Mouse (Mus musculus) CH12.LX (cell line): ENCODE measurements at regions not wholly inside any gene's neighbourhood (a gene's known extent, or its start where the extent isn't known, plus 50 kb on each side); places are given as distances from the start of the nearest gene placed in this dataset.

Experiments used
- DNase-seq: peaks from one replicate; pipeline ENCODE4 v3.0.0-alpha.2; 2013; ENCODE audit errors: extremely low read depth
- H3K27ac ChIP-seq: 2 replicates; pipeline ENCODE4 v1.5.1; 2012; ENCODE audit warnings: low read depth, mild to moderate bottlenecking, control low read depth, moderate library complexity; ENCODE audit not compliant: insufficient read depth
- H3K27me3 ChIP-seq: replicated peaks from 2 replicates; pipeline ENCODE3; 2012; ENCODE audit warnings: inconsistent platforms
- H3K36me3 ChIP-seq, 2 experiments: replicated peaks in 1 of 2; 2 replicates each; pipeline versions ENCODE3 to v1.6.1; 2012; ENCODE audit warnings: inconsistent platforms in 1 of 2, low read length in 1 of 2, mild to moderate bottlenecking in 1 of 2, mixed read lengths in 1 of 2, moderate library complexity in 1 of 2; ENCODE audit not compliant: control insufficient read depth in 1 of 2, insufficient read depth in 1 of 2
- H3K4me1 ChIP-seq, 2 experiments: 2 replicates each; pipeline ENCODE4 v1.6.1; 2012; ENCODE audit warnings: inconsistent platforms in 1 of 2, moderate library complexity in 1 of 2; ENCODE audit not compliant: insufficient read depth in 2 of 2, control insufficient read depth in 1 of 2
- H3K4me2 ChIP-seq: 2 replicates; pipeline ENCODE4 v1.6.1; 2012; ENCODE audit warnings: low read depth, mild to moderate bottlenecking, control low read depth; ENCODE audit not compliant: poor library complexity, insufficient read depth, severe bottlenecking
- H3K4me3 ChIP-seq, 3 experiments: fragments of 150-350 bp in 1 of 3; sonication (generic) in 1 of 3; replicated peaks in 1 of 3; 2 replicates each; pipeline versions ENCODE3 to v1.5.1; 2011 to 2012; ENCODE audit warnings: low read depth in 2 of 3, low read length in 2 of 3, mild to moderate bottlenecking in 2 of 3, moderate library complexity in 2 of 3, control low read depth in 1 of 3, improper control_type of control experiment in 1 of 3, inconsistent platforms in 1 of 3, mixed read lengths in 1 of 3; ENCODE audit not compliant: poor library complexity in 1 of 3
- H3K79me2 ChIP-seq: replicated peaks from 2 replicates; pipeline ENCODE4 v1.6.1; 2012; ENCODE audit warnings: mild to moderate bottlenecking, moderate library complexity; ENCODE audit not compliant: control insufficient read depth, poor library complexity, insufficient read depth, severe bottlenecking; ENCODE audit errors: extremely low read depth
- H3K9ac ChIP-seq: 2 replicates; pipeline ENCODE4 v1.6.1; 2012; ENCODE audit warnings: low read depth, mild to moderate bottlenecking, control low read depth, moderate library complexity; ENCODE audit not compliant: insufficient read depth
- H3K9me3 ChIP-seq: replicated peaks from 2 replicates; pipeline ENCODE3; 2012; ENCODE audit warnings: low read length, inconsistent platforms, mixed read lengths
- CHD2 ChIP-seq: IDR thresholded peaks from 2 replicates; pipeline ENCODE4 v1.6.1; 2011; ENCODE audit warnings: low read length, improper control_type of control experiment
- CTCF ChIP-seq, 2 experiments: IDR thresholded peaks in 1 of 2; conservative IDR thresholded peaks in 1 of 2; 2 replicates each; pipeline ENCODE4 v1.5.1; 2011 to 2012; ENCODE audit warnings: low read depth in 2 of 2, low read length in 2 of 2, improper control_type of control experiment in 1 of 2, inconsistent platforms in 1 of 2, mild to moderate bottlenecking in 1 of 2, moderate library complexity in 1 of 2
- EP300 ChIP-seq: IDR thresholded peaks from 2 replicates; pipeline ENCODE4 v1.6.1; 2011; ENCODE audit warnings: low read length, improper control_type of control experiment
- GABPA ChIP-seq: IDR thresholded peaks from 2 replicates; pipeline ENCODE4 v1.6.1; 2012; ENCODE audit warnings: low read depth, low read length, improper control_type of control experiment, inconsistent platforms; ENCODE audit not compliant: insufficient replicate concordance
- HCFC1 ChIP-seq: IDR thresholded peaks from 2 replicates; pipeline ENCODE4 v1.6.1; 2012; ENCODE audit warnings: low read depth, mild to moderate bottlenecking, inconsistent platforms, low read length, improper control_type of control experiment
- IRF4 ChIP-seq: IDR thresholded peaks from 2 replicates; pipeline ENCODE4 v1.6.1; 2014; ENCODE audit warnings: low read depth, mild to moderate bottlenecking, inconsistent platforms, low read length, improper control_type of control experiment
- KAT2A ChIP-seq: IDR thresholded peaks from 2 replicates; pipeline ENCODE4 v1.6.1; 2012; ENCODE audit warnings: low read length, improper control_type of control experiment, inconsistent platforms; ENCODE audit not compliant: insufficient replicate concordance
- MAFK ChIP-seq: IDR thresholded peaks from 2 replicates; pipeline ENCODE4 v1.6.1; 2011; ENCODE audit warnings: low read length, improper control_type of control experiment; ENCODE audit not compliant: insufficient replicate concordance
- MAX ChIP-seq: IDR thresholded peaks from 2 replicates; pipeline ENCODE4 v1.6.1; 2011; ENCODE audit warnings: low read length, improper control_type of control experiment
- MAZ ChIP-seq: IDR thresholded peaks from 2 replicates; pipeline ENCODE4 v1.6.1; 2012; ENCODE audit warnings: low read depth, mild to moderate bottlenecking, inconsistent platforms, low read length, improper control_type of control experiment, moderate library complexity
- MEF2A ChIP-seq: IDR thresholded peaks from 2 replicates; pipeline ENCODE4 v1.6.1; 2014; ENCODE audit warnings: low read depth, mild to moderate bottlenecking, inconsistent platforms, low read length, improper control_type of control experiment, borderline replicate concordance
- MXI1 ChIP-seq: IDR thresholded peaks from 2 replicates; pipeline ENCODE4 v1.6.1; 2011; ENCODE audit warnings: mild to moderate bottlenecking, low read depth, low read length, improper control_type of control experiment
- NELFE ChIP-seq: IDR thresholded peaks from 2 replicates; pipeline ENCODE4 v1.6.1; 2011; ENCODE audit warnings: low read depth, low read length, improper control_type of control experiment
- NRF1 ChIP-seq: IDR thresholded peaks from 2 replicates; pipeline ENCODE4 v1.6.1; 2014; ENCODE audit warnings: low read depth, mild to moderate bottlenecking, inconsistent platforms, low read length, improper control_type of control experiment, moderate library complexity
- POLR2A ChIP-seq: IDR thresholded peaks from 2 replicates; pipeline ENCODE4 v1.6.1; 2011; ENCODE audit warnings: low read depth, mild to moderate bottlenecking, improper control_type of control experiment, low read length
- POLR2AphosphoS2 ChIP-seq: IDR thresholded peaks from 2 replicates; pipeline ENCODE4 v1.6.1; 2011; ENCODE audit warnings: low read depth, low read length, improper control_type of control experiment
- RCOR1 ChIP-seq: conservative IDR thresholded peaks from 2 replicates; pipeline ENCODE4 v1.6.1; 2012; ENCODE audit warnings: low read depth, mild to moderate bottlenecking, inconsistent platforms, low read length, improper control_type of control experiment
- SIN3A ChIP-seq: IDR thresholded peaks from 2 replicates; pipeline ENCODE4 v1.6.1; 2012; ENCODE audit warnings: low read length, improper control_type of control experiment, inconsistent platforms
- TBP ChIP-seq: conservative IDR thresholded peaks from 2 replicates; pipeline ENCODE4 v1.6.1; 2011; ENCODE audit warnings: low read depth, low read length, improper control_type of control experiment
- ZC3H11A ChIP-seq: IDR thresholded peaks from 2 replicates; pipeline ENCODE4 v1.6.1; 2012; ENCODE audit warnings: low read depth, mild to moderate bottlenecking, inconsistent platforms, low read length, improper control_type of control experiment
- ZKSCAN1 ChIP-seq: IDR thresholded peaks from 2 replicates; pipeline ENCODE4 v1.6.1; 2012; ENCODE audit warnings: low read depth, inconsistent platforms, low read length, improper control_type of control experiment, borderline replicate concordance
- ZMIZ1 ChIP-seq: IDR thresholded peaks from 2 replicates; pipeline ENCODE4 v1.6.1; 2012; ENCODE audit warnings: low read depth, mild to moderate bottlenecking, inconsistent platforms, low read length, improper control_type of control experiment
- ZNF384 ChIP-seq: IDR thresholded peaks from 2 replicates; pipeline ENCODE4 v1.6.1; 2012; ENCODE audit warnings: low read depth, low read length, improper control_type of control experiment, inconsistent platforms
- dilution Hi-C: fragments of 300-500 bp; cut with MboI; formaldehyde crosslinking; loops from 2 replicates; pipeline ENCODE4 v1.14.3; 2020; ENCODE audit warnings: low sequenced_read_pairs; ENCODE audit not compliant: extremely low pct_unique_long_range_greater_than_20kb, extremely low pct_ligation_motif_present
- in situ Hi-C: fragments of 300-500 bp; cut with MboI; formaldehyde crosslinking; loops from 3 replicates; pipeline ENCODE4 v1.14.3; 2019; ENCODE audit warnings: low sequenced_read_pairs, low pct_ligation_motif_present, low pct_unique_long_range_greater_than_20kb, mixed read lengths

DNA sequence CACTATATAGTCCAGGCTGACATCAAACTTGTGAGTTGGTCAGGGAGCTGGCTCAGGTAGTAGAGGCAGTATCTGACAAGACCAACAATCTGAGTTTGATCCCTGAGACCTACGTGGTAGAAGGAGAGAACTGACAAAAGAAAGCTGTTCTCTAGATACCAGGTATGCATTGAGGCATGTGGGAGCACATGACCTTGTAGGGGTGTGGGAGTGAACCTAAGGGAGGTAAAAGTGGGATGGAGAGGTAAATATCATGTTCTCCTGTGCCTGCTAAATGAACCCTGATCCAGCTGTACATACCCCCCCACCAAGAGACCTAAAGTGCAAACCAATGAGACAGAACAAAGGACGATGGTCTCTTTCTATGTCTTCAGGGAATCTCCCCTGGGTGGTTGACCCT, 308.3 kb downstream of the 1190002N15Rik start:
- H3K9ac ChIP-seq: no peak overlapping the region
- H3K4me2 ChIP-seq: no peak overlapping the region
- no peaks in the 10 kb centered on the region for H3K36me3 ChIP-seq
- no peaks in the 10 kb centered on the region for H3K79me2 ChIP-seq
- no peak overlapping the region for H3K27ac ChIP-seq
- DNase-seq: no peak
- dilution Hi-C loops: no loop called here
- no peak for TF ChIP-seq GABPA
- TF ChIP-seq MAZ: no peak
- no peak for TF ChIP-seq TBP
- TF ChIP-seq POLR2A: no peak
- TF ChIP-seq ZMIZ1: no peak
- TF ChIP-seq POLR2AphosphoS2: no peak
- TF ChIP-seq ZNF384: no peak
- TF ChIP-seq RCOR1: no peak
- no peak for TF ChIP-seq CTCF (conservative IDR thresholded peaks at IDR 0.05 in 1 of 2, IDR thresholded peaks at IDR 0.05 in 1 of 2; ENCODE audit: low read depth in 2 of 2, low read length in 2 of 2)
- TF ChIP-seq ZC3H11A: no peak
- no peak for TF ChIP-seq NELFE
- H3K9me3 ChIP-seq: peaks cover 11% of the 10 kb centered on the region
- no peaks in the 10 kb centered on the region for H3K27me3 ChIP-seq
- in situ Hi-C loops: no loop called here
- no peak overlapping the region for H3K4me3 ChIP-seq
- H3K4me1 ChIP-seq: no peaks in the 10 kb centered on the region

DNA sequence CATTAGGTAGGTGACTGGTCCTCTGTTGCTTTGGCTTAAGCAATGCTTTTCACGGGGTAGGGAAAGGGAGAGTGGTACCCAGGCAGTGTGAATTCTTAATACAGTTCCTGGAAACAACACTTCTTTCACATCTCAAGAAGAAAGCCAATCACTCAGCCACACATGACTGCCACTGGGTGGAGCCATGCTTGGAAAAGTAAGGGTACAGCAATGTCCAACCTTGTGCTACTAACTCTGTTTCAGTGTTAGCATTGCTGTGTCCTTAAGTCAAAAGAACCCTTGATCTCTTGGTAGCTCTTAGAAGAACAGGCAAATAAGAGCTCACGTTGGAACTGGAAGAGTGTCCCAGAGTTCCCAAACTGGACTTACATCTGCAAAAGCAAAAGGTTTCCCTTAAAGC, 318.8 kb downstream of the 1190002N15Rik start:
- H3K36me3 ChIP-seq: no peaks in the 10 kb centered on the region

More for the DNA sequence above, 318.8 kb downstream of the 1190002N15Rik start:
- Histone ChIP-seq H3K27me3 (no peaks in the 10 kb centered on the region), H3K4me2 (no peak overlapping the region), H3K4me1 (no peaks in the 10 kb centered on the region), H3K4me3 (no peak overlapping the region), H3K9me3 (peaks cover 31% of the 10 kb centered on the region), H3K79me2 (no peaks in the 10 kb centered on the region), H3K9ac (no peak overlapping the region), H3K27ac (no peak overlapping the region)
- dilution Hi-C loops (no loop called here), in situ Hi-C loops (no loop called here)
- DNase-seq: no peak
- TF ChIP-seq TBP (no peak), ZKSCAN1 (no peak), ZNF384 (no peak), POLR2A (no peak), MEF2A (no peak), KAT2A (no peak), NRF1 (no peak), EP300 (no peak), MXI1 (no peak), MAX (no peak), SIN3A (no peak), IRF4 (no peak), HCFC1 (no peak), MAFK (no peak), CHD2 (no peak)
